Comparison of ENCODE assay signal across 8 mouse cellular contexts in the genomic region with DNA sequence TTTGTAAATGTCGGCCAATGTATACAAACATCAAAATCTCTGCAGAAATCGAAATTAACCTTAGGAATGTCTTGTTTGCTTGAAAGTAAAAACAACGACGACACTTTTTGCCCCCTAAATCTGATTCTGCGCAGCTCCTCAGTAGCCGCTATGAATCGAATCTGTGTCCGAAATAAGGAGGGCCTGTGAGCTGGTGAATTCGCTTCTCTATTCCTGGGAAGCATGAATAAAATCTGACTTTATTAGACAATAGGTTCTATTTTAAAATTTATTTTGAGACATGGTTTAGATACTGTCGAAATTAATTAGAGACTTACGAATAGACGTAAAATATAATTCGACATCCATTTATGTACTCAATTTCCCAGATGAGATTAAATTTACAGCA. TPM values are rescaled to one million over a fixed set of nuclear protein-coding genes. Genes with fewer than 3 reads are reported as not detected.
DNase-seq lines count a peak whose midpoint lies in the region; ATAC-seq lines count a peak whose summit lies in the region.

No protein-coding gene starts in this region.

- no peak overlapping the region for H3K27ac ChIP-seq in lung, embryonic 16.5 days (ENCODE audit: low read length)
- peak overlapping the region; percentile 58; the same call in 1 of the 2 replicates for H3K27ac ChIP-seq in limb, embryonic 13.5 days
- H3K27ac ChIP-seq in stomach, embryonic 15.5 days, result no peak overlapping the region; the same call in 1 of the 2 replicates

- no peaks in the 10 kb centered on the region for H3K27me3 ChIP-seq in lung, embryonic 16.5 days (ENCODE audit: control insufficient read depth, insufficient read depth, low read depth, low read length)
- H3K27me3 ChIP-seq in limb, embryonic 13.5 days, result no peaks in the 10 kb centered on the region
- no peaks in the 10 kb centered on the region for H3K27me3 ChIP-seq in stomach, embryonic 15.5 days (replicated peaks)

- peak overlapping the region; percentile 95 for H3K4me2 ChIP-seq in lung, embryonic 16.5 days (ENCODE audit: low read depth, low read length)
- H3K4me2 ChIP-seq in limb, embryonic 13.5 days (replicated peaks), result peak overlapping the region; percentile 90
- peak overlapping the region; percentile 96 for H3K4me2 ChIP-seq in stomach, embryonic 15.5 days

- peak; percentile 12 for DNase-seq in CD4-positive, CD25-positive, alpha-beta regulatory T cell, adult 2 months (ENCODE audit: low read depth, low spot score)
- no peak for DNase-seq in lung, postnatal 10 days
- DNase-seq in gastrocnemius, postnatal 4 days (ENCODE audit: low spot score in 2 of 2), result no peak
- DNase-seq in right cerebral cortex, postnatal 4 days, result no peak

- no peaks in the 10 kb centered on the region for H3K9me3 ChIP-seq in lung, embryonic 16.5 days (ENCODE audit: control insufficient read depth, low read length)
- H3K9me3 ChIP-seq in limb, embryonic 13.5 days, result no peaks in the 10 kb centered on the region
- no peaks in the 10 kb centered on the region for H3K9me3 ChIP-seq in stomach, embryonic 15.5 days

- no peak for ATAC-seq in CD4-positive, CD25-positive, alpha-beta regulatory T cell, adult 4 months
- no peak for ATAC-seq in lung, embryonic 16.5 days (ENCODE audit: low read depth)
- no peak for ATAC-seq in limb, embryonic 13.5 days (ENCODE audit: low FRiP score, low read depth)
- ATAC-seq in stomach, embryonic 15.5 days (ENCODE audit: insufficient read depth, low FRiP score, low read depth), result no peak

- H3K36me3 ChIP-seq in lung, embryonic 16.5 days (ENCODE audit: control insufficient read depth, insufficient read depth, low read length), result no peaks in the 10 kb centered on the region
- no peaks in the 10 kb centered on the region for H3K36me3 ChIP-seq in limb, embryonic 13.5 days
- H3K36me3 ChIP-seq in stomach, embryonic 15.5 days, result no peaks in the 10 kb centered on the region

- H3K4me1 ChIP-seq in lung, embryonic 16.5 days (replicated peaks; ENCODE audit: control insufficient read depth, insufficient read depth, low read length), result peaks cover 12% of the 10 kb centered on the region
- H3K4me1 ChIP-seq in limb, embryonic 13.5 days, result peaks cover 34% of the 10 kb centered on the region
- peaks cover 23% of the 10 kb centered on the region; the same call in 1 of the 2 replicates for H3K4me1 ChIP-seq in stomach, embryonic 15.5 days

- H3K9ac ChIP-seq in lung, embryonic 16.5 days (ENCODE audit: low read length), result peak overlapping the region; percentile 48
- H3K9ac ChIP-seq in limb, embryonic 13.5 days, result peak overlapping the region; percentile 68
- no peak overlapping the region for H3K9ac ChIP-seq in stomach, embryonic 15.5 days

- 3% methylated on average over 13 of the region's 13 CpGs for WGBS in lung, embryonic 16.5 days
- WGBS in limb, embryonic 13.5 days, result 4% methylated on average over 13 of the region's 13 CpGs
- whole genome bisulfite sequencing in stomach, embryonic 15.5 days, result 5% methylated on average over 13 of the region's 13 CpGs

- H3K4me3 ChIP-seq in lung, embryonic 16.5 days (ENCODE audit: low read length), result peak overlapping the region; percentile 72
- H3K4me3 ChIP-seq in limb, embryonic 13.5 days, result peak overlapping the region; percentile 75
- peak overlapping the region; percentile 73 for H3K4me3 ChIP-seq in stomach, embryonic 15.5 days (replicated peaks)

RNA-seq across cellular contexts. Expression of gene Tspyl4, which starts 0.3 kb away (rescaled TPM):
- polyA plus RNA-seq in CD4-positive, CD25-positive, alpha-beta regulatory T cell, adult 4 months (2017; shearing (Covaris generic)), result 10 to 100 TPM in 1 of 2 experiments, 1 to 10 TPM in 1; 8.0 to 16.8 TPM
- polyA plus RNA-seq in lung, embryonic 16.5 days (2015; fragmentation: Nextera tagmentation; extraction: Ambion mirVana), result 9.6 and 11.3 TPM in 2 replicates
- 22.2 and 24.7 TPM in 2 replicates for polyA plus RNA-seq in limb, embryonic 13.5 days (2015; fragmentation: Nextera tagmentation; extraction: Ambion mirVana)
- polyA plus RNA-seq in stomach, embryonic 15.5 days (2015; fragmentation: Nextera tagmentation; extraction: Ambion mirVana), result 14.7 and 15.9 TPM in 2 replicates
- total RNA-seq in gastrocnemius, postnatal 4 days (2021), result 1 to 10 TPM; 2.3 to 2.8 TPM

RNA-seq across cellular contexts. Expression of gene Tspyl1, which starts 14.9 kb away (rescaled TPM):
- 10 to 100 TPM; 30.1 to 35.5 TPM for polyA plus RNA-seq in CD4-positive, CD25-positive, alpha-beta regulatory T cell, adult 4 months (2017; shearing (Covaris generic))
- polyA plus RNA-seq in lung, embryonic 16.5 days (2015; fragmentation: Nextera tagmentation; extraction: Ambion mirVana), result 66.8 and 68.1 TPM in 2 replicates
- polyA plus RNA-seq in limb, embryonic 13.5 days (2015; fragmentation: Nextera tagmentation; extraction: Ambion mirVana), result 91.0 and 93.1 TPM in 2 replicates
- 64.9 and 69.7 TPM in 2 replicates for polyA plus RNA-seq in stomach, embryonic 15.5 days (2015; fragmentation: Nextera tagmentation; extraction: Ambion mirVana)
- 10 to 100 TPM; 49.7 to 51.0 TPM for total RNA-seq in gastrocnemius, postnatal 4 days (2021)
